Mouse (Mus musculus) embryo, embryonic 10.5 days (tissue): ENCODE data around the gene Spint2.
"Not testable (repeated sequence)": the region's sequence is repeated elsewhere in the genome, so short reads cannot be mapped to it uniquely, and the experiment has no call there.

Experiments
- DNase-seq: peaks from one replicate; pipeline ENCODE4 v3.0.0-alpha.2; 2015; ENCODE audit warnings: low spot score

Gene Spint2

DNA sequence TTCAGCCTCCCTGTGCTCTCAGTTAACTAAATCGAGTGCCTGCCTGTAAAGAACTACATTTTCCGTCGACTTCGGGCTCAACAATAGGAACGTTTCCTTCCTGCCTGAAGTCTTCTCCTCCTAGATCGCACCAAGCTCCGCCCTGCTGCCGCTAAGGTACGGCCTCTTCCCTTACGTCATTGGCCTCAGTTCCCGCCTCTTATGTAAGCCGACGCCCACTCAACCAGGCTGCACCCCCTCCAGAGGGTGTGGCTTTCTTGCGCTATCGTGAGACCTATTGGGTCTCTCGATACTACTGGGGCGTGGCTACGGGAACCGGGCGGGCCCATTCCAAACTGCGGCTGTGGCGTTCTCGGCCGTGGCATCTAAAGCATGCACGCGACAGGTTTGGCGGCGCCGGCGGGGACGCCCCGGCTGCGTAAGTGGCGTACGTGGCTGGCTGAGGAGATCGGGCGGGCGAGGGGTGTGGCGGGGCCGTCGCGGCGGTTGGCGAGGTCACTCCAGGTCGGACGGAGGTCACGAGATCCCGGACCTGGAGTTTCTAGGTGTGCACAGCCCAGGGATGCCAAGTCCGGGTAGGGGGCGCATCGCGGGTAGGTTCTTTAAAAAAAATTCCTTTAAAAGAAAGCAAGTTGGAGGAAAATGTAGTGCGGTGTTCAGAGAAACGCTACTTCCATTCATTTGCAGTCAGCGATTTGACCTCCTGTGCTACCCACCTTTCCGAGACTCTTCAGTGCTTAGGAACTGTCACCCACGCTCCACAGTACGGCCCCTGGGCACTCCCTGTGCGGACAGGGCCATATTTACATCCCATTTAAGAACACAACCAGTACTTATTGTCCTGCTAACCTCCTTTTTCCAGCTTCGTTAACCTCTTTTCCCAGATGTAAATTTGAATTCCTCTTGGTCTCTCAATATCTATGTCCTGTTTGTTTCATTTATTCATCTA is 43.4 kb downstream of the Spint2 start, which contains the start of gene Yif1b:
Gene Yif1b, plus strand, starts transcription at position 311 of the 949 bp plus-strand sequence.
- peak; percentile 100 for DNase-seq

DNA sequence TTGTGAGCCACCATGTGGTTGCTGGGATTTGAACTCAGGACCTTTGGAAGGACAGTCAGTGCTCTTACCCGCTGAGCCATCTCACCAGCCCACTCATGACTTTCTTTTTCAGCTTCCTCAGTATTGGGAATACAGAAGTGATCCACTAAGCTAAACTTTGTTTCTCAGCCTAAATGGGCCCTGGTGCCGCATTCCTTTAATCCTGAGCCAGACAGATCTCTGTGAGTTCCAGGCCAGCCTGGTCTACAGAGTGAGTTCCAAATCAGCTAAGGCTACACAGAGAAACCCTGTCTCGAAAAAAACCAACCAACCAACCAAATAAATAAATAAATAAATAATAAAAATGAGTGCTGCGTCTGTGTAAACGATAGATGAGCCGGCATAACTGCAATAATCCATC is 44.1 kb downstream of the Spint2 start:
- not testable (repeated sequence) for DNase-seq

DNA sequence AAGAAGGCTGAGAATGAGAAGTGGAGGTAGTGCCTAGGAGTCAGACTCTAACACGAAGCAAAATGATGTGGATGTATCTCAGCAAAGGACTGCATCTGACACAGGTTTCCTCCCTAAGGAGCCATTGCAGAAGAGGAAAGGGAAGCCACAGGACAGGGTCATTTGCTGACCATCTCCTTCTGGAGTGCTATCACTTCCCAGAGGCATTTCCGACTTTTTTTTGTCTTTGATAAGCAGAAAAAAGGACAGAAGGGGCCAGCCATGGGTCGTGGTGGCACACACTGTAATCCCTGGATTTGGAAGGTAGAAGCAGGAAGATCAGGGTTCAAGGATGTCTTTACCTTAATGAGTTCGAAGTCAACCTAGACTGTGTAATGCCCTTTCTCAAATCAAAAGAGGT is 45.1 kb downstream of the Spint2 start:
- DNase-seq, result no peak

DNA sequence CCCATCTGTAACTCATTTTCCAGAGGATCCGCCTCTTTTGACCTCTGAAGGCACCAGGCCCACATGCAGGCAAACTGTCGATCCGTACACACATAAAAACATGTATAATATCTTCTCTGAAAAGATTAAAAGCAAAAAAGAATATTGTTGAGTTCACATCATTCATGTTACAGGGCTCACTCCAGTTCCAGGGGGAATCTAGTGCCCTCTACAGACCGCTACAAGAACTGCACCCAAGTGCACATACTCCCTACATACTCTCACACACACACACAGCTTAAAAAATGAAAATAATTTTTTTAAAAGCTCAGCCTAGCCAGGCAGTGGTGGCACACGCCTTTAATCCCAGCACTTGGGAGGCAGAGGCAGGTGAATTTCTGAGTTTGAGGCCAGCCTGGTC is 47.1 kb downstream of the Spint2 start:
- DNase-seq, result no peak

DNA sequence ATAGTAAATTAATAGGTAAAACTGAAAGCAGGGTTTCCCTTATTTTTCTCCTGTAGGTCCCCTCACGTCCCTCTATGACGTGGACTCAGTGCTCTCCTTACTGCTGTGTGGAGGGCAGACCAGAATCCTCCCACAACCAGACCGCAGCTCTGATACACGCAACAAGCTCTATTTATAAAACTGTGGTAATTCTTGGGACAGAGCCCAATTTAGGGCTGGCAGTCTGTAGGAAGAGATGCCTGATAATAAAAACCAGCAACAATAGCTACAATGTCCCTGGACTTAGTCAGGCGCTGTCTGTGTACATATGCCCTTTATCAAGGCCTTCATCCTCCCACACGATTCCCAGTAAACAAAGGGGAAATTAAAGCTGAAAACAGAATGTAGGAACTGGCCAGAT is 48.0 kb downstream of the Spint2 start:
- DNase-seq, result no peak

DNA sequence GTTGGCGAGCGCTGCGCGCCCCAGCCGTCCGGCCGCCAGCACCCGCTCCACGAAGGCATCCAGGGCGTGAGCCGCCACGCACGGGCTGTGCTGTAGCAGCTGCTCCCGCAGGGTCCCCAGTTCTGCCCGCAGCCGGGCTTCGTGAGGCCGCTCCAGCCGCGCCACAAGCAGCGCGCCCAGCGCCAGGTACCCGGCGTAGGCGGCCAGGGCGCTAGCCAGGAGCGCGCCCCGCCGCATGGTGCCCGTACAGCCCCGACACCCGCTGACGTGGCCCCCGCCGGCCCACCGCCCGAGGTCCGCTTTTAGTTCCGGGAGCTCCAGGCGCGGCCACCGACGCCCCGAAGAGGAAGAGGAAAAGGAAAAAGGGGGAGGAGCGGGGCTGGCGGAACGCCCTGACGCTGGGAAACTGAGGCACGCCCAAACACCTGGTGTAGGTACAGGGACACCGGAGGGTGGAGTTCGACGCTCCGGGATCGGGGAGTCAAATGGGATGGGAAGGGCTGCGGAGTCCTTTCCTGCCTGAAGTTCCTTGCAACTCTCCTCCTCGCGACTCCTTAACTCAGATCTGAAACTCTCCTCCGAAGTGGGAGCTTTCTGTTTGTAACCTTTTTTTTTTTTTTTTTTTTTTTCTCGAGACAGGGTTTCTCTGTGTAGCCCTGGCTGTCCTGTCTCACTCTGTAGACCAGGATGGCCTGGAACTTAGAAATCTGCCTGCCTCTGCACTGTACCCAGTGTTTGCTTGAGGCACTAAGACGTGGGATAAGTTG is 49.3 kb downstream of the Spint2 start, which contains the start of gene Kcnk6:
Gene Kcnk6, minus strand, starts transcription at position 269 of the 767 bp plus-strand sequence.
- no peak for DNase-seq

DNA sequence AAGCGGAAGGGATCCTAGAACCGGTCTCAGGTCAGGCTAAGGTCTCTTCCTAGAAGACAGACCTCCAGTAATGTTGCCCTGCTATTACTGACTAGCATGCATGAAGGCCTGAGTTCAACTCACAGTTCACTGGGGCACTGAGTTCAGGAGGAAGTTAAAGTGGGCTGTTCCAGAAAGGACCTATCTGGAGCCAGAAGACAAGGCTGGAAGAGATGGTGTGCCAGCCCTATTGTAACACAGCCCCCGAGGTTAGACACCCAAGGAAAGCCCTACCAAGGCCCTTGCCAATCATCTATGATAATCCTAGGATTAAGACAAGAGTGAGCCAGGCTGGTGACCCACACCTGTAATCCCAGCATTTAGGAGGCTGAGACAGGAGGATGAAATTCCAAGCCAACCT is 50.2 kb downstream of the Spint2 start:
- DNase-seq, result no peak

DNA sequence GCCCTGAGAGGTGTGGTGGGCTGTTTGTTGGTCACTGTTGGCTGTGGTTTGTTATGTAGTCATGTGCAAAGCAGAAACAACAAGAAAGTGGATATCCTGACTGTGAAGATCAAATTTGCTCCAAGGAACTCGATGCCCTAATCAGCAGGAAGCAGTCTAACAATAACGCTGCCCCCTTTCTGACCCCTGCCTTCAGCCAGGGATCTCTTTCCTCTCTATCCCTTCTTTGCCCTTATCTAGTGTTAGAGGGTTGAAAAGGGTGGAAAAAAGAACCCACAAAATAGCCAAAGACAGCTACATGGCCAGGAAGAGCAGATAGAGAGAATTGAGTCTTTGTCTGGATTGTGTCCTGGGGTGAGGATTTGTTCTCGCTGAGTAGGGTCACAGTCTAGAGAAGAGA is 51.2 kb downstream of the Spint2 start:
- no peak for DNase-seq

DNA sequence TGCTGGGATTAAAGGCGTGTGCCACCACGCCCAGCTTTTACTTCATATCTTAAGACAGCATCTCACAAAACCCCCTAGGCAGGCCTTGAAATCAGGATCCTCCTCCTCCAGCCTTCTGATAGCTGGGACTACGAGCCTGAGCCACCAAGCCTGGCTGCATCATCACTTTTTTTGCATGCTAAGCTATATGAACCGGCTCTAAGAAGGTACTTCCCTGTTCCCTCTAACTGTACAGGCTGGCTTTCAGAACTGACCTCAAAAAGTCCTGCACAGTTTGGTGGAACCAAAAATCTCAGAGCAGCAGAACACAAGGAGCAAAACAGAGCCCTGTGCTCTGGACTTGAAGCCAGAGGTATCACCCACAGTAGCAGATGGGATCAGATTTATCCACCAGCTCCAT is 53.5 kb downstream of the Spint2 start:
- DNase-seq, result no peak

DNA sequence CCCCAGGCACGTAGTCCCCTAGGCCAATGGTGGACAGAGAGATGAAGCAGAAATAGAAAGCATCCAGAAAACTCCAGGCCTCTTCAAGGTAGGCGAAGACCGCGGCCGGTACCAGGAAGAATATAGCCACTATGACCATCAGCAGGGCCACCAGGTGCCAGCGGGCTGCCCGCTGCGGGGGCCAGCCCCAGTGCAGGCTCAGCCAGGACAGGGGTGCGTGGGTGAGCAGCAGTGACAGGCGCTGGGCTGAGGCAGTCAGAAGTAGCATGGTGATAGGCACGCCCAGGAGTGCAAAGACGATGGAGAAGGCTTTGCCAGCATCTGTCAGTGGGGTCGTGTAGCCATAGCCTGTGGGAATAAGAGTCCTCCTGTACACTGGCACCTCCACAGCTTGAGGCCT is 56.2 kb downstream of the Spint2 start:
- no peak for DNase-seq

DNA sequence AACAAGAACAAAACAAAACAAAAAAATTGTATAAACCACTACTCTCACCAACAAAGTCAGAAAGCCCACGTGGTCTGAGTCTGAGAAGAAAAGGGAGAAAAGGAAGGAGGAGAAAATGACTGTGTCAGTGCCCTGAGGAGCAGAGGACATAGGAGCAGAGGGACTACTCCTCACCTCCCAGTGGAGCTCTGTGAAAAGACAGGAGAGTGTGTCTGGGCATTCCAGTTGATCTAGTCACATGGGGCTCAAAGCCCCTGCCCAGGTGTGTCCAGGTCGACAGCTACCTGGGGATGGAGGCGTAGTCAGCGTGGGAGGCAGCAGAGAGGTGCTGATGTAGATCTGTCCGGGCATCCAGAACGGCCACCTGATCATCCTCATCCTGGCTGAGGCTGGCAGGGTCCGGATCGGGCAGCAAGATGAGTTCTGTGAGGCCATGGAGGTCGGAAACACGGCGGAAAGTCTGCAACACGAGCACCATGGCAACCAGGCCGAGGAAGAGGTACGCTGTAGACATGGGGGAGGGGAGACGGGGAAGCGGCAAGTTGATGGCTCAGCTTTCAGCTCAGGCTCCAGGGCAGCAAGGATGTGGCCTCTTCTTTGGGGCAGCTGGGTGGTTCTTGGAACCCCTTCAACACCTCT is 56.8 kb downstream of the Spint2 start:
- DNase-seq, result peak; percentile 77

DNA sequence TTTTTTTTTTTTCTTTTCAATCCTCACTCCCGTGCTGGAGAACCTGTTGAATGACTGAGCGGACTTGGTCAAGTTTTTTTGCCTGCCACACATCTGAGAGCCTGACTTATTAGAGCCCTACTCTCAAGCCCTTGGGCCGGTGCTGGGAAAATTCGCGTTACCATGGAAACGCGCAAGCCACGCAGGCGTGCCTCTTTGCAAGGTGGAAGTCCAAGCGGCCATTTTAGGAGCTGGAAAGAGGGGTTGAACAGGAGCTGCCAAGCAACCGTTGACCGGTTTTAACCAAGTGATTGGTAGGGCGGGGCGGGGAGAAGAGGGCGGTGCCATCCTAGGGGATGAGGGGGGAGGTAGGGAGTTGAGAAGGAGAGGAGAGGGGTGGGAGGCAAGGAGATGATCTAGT is 66.9 kb downstream of the Spint2 start:
- DNase-seq, result no peak

DNA sequence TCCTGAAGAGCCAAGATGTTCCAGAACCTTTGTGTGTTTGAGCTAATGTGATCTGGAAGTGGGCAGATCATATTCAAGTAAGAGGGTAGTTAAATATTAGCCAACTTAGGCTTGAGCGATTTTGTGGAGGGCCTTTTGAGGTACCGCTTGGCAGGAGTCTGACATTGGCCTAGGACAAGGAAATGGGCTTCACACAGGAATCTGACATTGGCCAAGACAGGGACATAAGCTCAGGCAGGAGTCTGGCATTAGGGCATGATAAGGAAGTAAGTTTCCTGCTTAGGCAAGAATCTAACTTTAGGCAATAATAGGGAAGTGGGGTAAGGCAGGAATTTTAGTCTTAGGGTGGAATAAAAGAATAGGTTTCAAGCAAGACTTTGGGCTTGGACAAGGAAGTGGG is 67.5 kb downstream of the Spint2 start:
- DNase-seq, result no peak

DNA sequence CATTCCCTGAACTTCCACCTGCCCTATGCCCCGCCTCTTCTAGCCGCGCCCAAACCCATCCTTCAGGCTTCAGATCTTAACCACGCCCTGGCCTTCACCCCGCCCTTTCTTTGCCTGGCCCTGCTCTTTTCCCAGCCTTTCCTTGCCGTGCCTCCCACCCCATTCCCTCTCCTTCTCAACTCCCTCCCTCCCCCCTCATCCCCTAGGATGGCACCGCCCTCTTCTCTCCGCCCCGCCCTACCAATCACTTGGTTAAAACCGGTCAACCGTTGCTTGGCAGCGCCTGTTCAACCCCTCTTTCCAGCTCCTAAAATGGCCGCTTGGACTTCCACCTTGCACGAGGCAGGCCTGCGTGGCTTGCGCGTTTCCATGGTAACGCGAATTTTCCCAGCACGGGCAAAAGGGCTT is 68.0 kb downstream of the Spint2 start, which contains the start of gene Catsperg1:
Gene Catsperg1, minus strand, starts transcription at position 361 of the 408 bp plus-strand sequence.
- peak; percentile 87 for DNase-seq

DNA sequence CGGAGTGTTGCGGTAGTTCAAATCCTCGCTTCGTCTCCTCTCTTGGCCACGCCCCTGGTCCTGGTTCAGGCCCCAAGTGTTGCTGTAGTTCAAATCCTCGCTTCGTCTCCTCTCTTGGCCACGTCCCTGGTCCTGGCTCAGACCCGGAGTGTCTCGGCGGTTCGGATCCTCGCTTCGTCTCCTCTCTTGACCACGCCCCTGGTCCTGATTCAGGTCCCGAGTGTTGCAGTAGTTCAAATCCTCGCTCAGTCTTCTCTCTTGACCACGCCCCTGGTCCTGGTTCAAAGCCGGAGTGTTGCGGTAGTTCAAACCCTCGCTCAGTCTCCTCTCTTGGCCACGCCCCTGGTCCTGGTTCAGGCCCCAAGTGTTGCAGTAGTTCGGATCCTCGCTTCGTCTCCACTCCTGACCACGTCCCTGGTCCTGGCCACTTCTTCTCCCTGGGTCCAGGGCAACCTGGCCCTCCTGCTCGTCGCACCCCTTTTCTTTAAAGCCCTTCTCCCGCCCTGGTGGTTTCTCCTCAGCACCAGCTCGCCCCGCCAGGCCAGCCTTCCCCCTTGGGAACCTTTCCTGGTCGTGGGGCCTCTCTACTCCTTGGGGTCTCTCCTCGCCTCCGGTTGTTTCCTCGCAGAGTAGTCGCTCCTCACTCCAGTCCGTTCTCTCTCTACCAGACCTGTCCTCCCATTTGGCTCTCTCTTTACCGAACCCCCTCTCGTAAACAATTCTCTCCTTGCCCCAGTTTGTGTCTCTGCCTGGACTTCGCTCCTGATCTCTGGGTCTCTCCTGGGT is 68.7 kb downstream of the Spint2 start:
- not testable (repeated sequence) for DNase-seq

DNA sequence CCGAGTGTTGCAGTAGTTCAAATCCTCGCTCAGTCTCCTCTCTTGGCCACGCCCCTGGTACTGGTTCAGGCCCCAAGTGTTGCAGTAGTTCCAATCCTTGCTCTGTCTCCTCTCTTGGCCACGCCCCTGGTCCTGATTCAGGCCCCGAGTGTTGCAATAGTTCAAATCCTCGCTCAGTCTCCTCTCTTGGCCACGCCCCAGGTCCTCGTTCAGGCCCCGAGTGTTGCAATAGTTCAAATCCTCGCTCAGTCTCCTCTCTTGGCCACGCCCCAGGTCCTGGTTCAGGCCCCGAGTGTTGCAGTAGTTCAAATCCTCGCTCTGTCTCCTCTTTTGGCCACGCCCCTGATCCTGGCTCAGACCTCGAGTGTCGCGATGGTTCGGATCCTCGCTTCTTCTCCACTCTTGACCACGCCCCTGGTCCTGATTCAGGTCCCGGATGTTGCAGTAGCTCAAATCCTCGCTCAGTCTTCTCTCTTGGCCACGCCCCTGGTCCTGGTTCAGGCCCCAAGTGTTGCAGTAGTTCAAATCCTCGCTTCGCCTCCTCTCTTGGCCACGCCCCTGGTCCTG is 69.4 kb downstream of the Spint2 start:
- DNase-seq, result no peak

DNA sequence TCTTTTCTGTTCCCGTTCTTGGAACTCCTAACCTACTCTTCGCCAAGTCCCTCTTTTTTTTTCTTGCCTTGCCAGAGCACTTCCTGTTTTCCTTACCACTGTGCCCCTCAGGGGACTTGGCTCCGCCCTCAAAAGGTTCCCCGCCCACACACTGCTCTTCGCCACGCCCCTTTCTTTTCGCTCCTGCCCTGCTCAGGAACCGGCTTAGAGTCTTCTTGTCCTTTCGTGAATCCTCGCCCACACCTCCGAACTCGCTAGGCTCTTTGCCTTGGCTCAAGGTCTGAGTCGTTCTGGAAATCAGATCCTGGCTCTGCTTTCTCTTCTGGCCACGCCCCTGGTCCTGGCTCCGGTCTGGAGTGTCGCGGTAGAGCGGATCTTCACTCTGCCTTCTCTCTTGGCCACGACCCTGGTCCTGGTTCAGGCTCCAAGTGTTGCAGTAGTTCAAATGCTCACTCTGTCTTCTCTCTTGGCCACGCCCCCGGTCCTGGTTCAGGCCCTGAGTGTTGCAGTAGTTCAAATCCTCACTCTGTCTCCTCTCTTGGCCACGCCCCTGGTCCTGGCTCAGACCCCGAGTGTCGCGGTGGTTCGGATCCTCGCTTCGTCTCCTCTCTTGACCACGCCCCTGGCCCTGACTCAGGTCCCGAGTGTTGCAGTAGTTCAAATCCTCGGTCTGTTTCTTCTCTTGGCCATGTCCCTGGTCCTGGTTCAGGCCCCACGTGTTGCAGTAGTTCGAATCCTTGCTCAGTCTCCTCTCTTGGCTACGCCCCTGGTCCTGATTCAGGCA is 70.1 kb downstream of the Spint2 start:
- peak; percentile 88 for DNase-seq

DNA sequence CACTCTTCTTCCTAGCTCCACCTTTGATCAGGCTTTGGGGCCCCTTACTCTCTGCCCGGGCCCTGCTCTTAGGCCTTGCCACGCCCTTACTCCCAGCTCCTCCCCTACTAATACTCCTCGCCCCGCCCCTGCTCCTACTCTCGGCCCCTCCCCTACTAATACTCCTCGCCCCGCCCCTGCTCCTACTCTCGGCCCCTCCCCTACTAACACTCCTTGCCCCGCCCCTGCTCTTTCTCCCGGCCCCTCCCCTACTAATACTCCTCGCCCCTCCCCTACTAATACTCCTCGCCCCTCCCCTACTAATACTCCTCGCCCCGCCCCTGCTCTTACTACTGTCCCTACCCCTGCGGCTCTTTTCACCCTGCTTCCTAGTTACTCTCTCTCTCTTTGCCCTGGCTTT is 70.7 kb downstream of the Spint2 start:
- DNase-seq, result not testable (repeated sequence)
